Mouse (Mus musculus): ENCODE measurements around the gene Pappa2.

- TF ChIP-seq CTCF (IDR thresholded peaks at IDR 0.05) (no peak), POLR2A (IDR thresholded peaks at IDR 0.05; ENCODE audit: insufficient read depth, low read depth, low read length) (no peak), EP300 (IDR thresholded peaks at IDR 0.05; ENCODE audit: insufficient read depth, low read depth, low read length) (no peak)
Observed at GRCm38 (mm10) chr1:158860190-158860589, 120.1 kb downstream of the Pappa2 start.

Measured in heart, adult 2 months (tissue).